Mouse (Mus musculus): Measurements from ENCODE around the gene Slc22a17. TPM values are rescaled to one million over a fixed set of nuclear protein-coding genes. Genes with fewer than 3 reads are reported as not detected.

Gene Slc22a17
- under 1 TPM; 0.27 to 0.49 TPM for total RNA-seq (2023)

GRCm38 (mm10) chr14:54912886-54913285, at the start of gene Slc22a17:
Gene Slc22a17 (minus strand): TSS chr14:54913132.

GRCm38 (mm10) chr14:54935904-54936830, 23.2 kb upstream of the Slc22a17 start, which contains the start of gene Cmtm5:
Gene Cmtm5 (plus strand): TSS chr14:54936261.

DNA sequence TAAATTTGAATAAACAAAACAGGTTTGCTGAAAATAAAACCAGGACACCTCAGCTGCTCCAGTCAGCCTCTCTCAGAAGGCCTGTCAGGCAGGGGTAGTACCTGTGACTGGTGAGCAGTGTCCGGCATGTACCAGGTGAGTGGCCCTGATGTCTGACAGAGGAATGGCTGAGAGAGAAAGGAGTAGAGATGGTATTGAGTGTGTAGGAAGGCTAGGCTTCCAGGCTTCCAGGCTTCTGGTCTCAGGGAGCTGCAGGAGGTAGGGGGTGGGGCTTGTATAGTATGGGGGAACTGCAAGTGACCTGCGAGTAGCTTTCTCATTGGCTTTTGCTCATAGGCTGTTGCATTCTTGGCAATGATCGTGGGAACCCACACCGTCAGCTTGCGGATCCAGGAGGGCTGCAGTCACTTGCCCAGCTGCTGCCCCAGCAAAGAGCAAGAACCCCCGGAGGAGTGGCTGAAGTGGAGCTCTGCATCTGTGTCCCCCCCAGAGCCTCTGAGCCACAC, 19.8 kb upstream of the Slc22a17 start, which contains the start of gene Il25:
TSS of gene Il25 (plus strand) at position 51 of the 506 bp plus-strand sequence.

DNA sequence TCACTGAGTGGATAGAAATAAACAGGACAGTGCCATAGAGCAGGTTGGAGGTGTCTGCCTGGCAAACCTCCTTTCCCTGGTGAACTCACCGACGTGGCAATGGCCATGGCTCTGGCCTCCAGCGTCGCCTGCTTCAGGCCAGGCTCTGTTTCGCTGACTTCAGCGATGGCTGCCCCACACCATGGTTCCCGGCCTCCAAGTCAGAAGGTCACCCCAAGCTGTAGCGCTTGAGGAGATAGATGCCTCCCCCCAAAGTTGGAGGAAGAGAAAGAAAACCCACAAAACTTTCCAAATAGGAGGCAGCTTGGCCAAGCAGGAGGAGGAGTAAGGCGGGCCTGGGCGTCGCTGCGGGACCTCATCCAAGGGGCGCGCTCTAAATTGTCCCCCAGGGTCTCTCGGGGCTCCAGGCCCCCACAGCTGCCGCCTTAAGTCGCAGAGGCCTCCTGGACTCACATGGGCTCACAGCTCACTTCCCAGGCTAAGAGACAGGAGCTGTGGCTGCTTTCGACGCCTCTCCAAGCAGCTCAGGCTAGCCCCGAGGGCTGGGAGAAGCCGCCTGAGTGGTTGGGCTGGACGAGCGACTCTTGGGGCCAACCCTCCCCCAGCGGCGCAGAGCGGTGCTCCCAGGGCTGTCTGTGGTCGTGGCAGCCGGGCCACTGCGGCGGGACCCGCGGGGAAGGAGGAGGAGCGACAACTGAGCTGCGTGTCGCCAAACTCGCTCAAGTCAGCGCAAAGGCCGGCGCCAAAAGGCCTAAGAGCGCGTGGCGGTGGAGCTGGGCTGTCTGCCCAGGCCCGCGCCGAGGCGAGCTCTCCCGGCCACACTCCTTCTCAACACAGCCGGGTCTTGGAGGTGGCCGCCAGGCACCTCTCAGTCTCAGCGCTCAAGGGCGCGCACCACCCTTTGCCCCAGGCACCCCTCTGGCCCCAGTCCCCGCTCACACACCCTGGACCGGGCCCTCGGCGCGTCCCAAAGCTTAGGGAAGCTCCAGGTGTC, 12.7 kb upstream of the Slc22a17 start, which contains the start of gene Efs:
TSS of gene Efs (minus strand) at position 778 of the 994 bp plus-strand sequence.

DNA sequence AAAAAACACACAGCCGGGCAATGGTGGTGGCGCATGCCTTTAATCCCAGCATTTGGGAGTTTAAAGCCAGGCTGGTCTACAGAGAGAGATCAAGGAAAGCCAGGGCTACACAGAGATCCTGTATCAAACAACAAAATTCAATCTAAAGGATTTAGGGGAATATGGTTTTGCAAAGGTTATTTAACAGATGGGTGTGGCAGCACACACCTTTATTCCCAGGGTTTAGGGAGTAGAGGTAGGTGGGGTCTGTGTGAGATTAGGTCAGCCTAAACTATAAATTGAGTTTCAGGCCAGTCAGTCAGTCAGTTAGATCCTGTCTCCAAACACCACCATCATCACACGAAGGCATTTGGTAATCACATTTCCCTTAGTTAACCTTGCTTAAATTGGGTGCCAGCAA, 20.7 kb downstream of the Slc22a17 start, which contains the start of gene Pabpn1:
TSS of gene Pabpn1 (plus strand) at position 301 of the 400 bp plus-strand sequence.

DNA sequence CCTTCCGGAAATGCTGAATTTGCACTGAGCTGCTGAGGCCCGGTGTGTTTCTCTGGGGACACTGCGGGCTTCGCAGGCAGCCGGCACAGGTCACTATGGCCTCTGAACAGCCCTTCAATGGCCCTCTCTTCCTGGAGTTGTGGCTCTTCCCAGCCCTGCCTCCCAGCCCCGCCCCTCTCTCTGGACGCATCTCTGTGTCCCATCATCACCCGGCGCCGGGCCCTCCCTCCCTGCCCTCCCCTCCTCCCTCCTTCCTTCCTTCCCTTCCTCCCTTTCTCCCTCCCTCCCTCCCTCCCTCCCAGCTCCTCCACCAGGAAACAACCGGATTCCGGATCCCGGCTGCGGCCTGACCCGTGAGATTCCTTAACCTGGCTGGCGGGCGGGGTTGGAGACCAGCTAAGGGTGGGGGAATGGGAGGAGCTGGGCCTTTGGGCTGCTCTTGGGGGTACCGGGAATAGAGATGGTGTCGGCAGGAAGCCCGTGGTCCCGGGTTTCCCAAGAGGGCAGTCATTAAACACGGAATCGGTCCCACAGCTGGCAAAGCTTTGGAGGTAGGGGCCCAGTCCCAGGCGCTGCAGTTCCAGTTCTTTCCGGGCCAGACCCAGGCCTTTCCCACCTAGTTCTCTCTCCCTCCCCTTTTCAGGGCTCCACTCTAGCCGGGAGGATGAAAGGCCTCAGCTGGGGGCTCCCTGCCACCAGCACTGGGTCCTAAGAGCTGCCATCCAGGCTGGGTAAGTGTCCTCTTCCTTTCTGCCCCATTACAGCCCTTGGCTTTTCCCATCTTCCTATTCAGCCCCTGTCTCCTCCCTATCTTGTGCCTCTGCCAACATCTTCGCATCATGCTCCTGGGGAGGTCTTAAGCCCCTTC, 29.5 kb downstream of the Slc22a17 start, which contains the start of the genes Bcl2l2 and Gm20521:
TSS of gene Bcl2l2 (plus strand) at position 224 of the 868 bp plus-strand sequence.
TSS of gene Gm20521 (plus strand) at position 288 of the 868 bp plus-strand sequence.

GRCm38 (mm10) chr14:54877048-54877715, 35.8 kb downstream of the Slc22a17 start, which contains the start of gene Ppp1r3e:
Gene Ppp1r3e (minus strand): TSS chr14:54877550.

DNA sequence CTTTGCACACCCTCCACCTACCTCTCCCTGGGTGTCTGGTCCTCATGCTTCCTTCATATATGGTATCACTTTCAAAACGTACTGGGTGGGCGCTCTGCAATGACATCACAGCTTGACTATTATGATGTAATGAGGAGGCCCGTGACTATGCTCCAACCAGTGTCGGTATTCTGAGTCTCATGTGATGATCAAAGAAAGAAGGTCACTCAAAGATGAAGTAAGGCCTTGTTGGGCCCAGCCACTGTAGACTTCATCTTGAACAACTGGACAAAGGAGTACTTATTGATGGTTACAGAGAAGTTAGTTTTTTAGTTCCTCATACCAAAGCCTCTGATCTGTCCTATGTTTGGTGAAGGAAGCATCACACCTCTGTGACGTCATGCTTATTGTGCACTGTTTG, 42.1 kb downstream of the Slc22a17 start, which contains the start of gene Homez:
TSS of gene Homez (minus strand) at position 101 of the 400 bp plus-strand sequence.

Other genes with a start within 250 kb of the Slc22a17 start
- 10 to 100 TPM; 28.6 to 30.0 TPM for gene 1700123O20Rik, start 226.9 kb downstream of the Slc22a17 start, total RNA-seq (2023)
- gene Acin1, start 226.2 kb downstream of the Slc22a17 start, total RNA-seq (2023) = 100 to 1,000 TPM; 231 to 260 TPM
- gene Gm29776, start 214.3 kb downstream of the Slc22a17 start, total RNA-seq (2023) = under 1 TPM; 0.31 to 0.38 TPM
- gene Cebpe, start 201.0 kb downstream of the Slc22a17 start, total RNA-seq (2023) = 100 to 1,000 TPM; 146 to 191 TPM
- gene Slc7a8, start 131.2 kb downstream of the Slc22a17 start, total RNA-seq (2023) = 1 to 10 TPM; 5.3 to 5.6 TPM
- not detected for gene Rnf212b, start 99.0 kb downstream of the Slc22a17 start, total RNA-seq (2023)
- gene Homez, start 42.2 kb downstream of the Slc22a17 start, total RNA-seq (2023) = 10 to 100 TPM; 12.0 to 12.3 TPM
- gene Ppp1r3e, start 35.6 kb downstream of the Slc22a17 start, total RNA-seq (2023) = 1 to 10 TPM; 2.4 to 2.5 TPM
- gene Bcl2l2, start 29.8 kb downstream of the Slc22a17 start, total RNA-seq (2023) = 10 to 100 TPM in 1 of 2 experiments, 1 to 10 TPM in 1; 8.3 to 13.1 TPM
- 1 to 10 TPM in 1 of 2 experiments, not detected in 1; 3.2 TPM for gene Gm20521, start 29.7 kb downstream of the Slc22a17 start, total RNA-seq (2023)
- gene Pabpn1, start 20.6 kb downstream of the Slc22a17 start, total RNA-seq (2023) = 100 to 1,000 TPM; 141 to 157 TPM
- gene Efs, start 13.0 kb upstream of the Slc22a17 start, total RNA-seq (2023) = not detected
- not detected for gene Il25, start 19.6 kb upstream of the Slc22a17 start, total RNA-seq (2023)
- gene Cmtm5, start 23.1 kb upstream of the Slc22a17 start, total RNA-seq (2023) = not detected
- not detected for gene Myh6, start 53.8 kb upstream of the Slc22a17 start, total RNA-seq (2023)
- gene Gm17428, start 63.8 kb upstream of the Slc22a17 start, total RNA-seq (2023) = not detected
- under 1 TPM in 1 of 2 experiments, not detected in 1; 0.09 TPM for gene Myh7, start 81.5 kb upstream of the Slc22a17 start, total RNA-seq (2023)
- 10 to 100 TPM; 39.0 to 42.8 TPM for gene Ngdn, start 102.3 kb upstream of the Slc22a17 start, total RNA-seq (2023)
- 1 to 10 TPM; 1.4 to 1.9 TPM for gene Zfhx2, start 179.2 kb upstream of the Slc22a17 start, total RNA-seq (2023)
- gene Thtpa, start 181.7 kb upstream of the Slc22a17 start, total RNA-seq (2023) = 1 to 10 TPM; 2.7 to 3.1 TPM
- 10 to 100 TPM; 42.3 to 46.1 TPM for gene Ap1g2, start 193.5 kb upstream of the Slc22a17 start, total RNA-seq (2023)
- not detected for gene Jph4, start 203.8 kb upstream of the Slc22a17 start, total RNA-seq (2023)

All from neutrophil, adult 59 days (primary cell).